Mouse (Mus musculus) left cerebral cortex, adult 9 months (tissue): ENCODE measurements at regions not wholly inside any gene's neighbourhood (a gene's known extent, or its start where the extent isn't known, plus 50 kb on each side); places are given as distances from the start of the nearest gene placed in this dataset.

Experiments used
- DNase-seq, 2 experiments: peaks; one replicate each; pipeline ENCODE4 v3.0.0; 2022; ENCODE audit warnings: low spot score in 2 of 2

DNA sequence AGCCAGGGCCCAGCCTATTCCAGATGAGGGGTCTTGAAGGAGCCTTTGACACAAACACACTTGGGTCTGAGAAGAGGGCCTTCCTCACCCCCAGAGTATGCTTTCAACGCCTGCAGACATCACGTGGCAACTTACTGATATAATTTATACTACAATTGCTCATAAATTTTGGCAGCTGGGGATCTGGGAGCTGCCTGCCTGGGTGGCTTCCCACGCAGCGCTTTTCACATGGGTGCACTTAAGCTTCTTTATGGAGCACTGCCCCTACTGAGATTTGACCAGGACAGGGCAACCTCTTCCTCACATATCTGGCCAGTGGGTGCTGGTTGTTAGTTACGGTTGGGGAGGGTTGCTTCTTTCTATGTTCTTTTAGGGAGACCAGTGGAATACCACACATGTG lies 61.6 kb downstream of the Spesp1 start:
- DNase-seq, result peak in 1 of 2 experiments; percentile 63

DNA sequence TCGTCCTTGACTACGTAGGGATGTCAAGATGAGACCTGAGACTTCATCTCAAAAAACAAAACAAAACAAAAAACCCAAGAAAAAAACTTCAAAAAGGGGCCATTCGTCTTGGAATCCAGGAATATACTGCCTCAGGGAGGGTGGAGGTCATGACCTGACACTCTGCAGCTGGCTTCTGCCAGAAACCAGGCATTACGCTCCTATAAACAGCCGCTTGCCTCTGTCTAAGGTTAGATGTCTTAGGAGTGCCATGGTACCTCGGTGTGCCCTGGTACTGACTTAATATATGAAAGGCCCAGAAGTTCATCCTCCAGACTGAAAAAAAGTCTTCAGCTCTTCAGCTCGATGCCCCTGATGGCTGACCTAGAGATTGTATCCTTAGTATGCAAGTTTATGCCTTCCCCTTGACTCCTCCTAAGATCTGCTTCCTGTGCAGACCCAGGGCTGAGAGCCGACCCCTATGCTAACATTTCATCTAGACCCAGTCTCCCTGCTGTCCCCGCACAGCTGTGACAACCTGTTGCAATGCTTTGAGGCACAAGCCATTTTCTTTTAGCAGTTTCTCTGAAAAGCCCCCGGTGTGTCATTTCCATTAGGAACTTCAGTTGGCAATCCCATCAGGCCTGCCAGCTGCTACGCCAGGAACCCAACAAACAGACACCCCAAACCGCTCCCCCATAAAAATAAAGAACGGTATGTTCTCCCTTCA lies 66.7 kb downstream of the Spesp1 start:
- no peak for DNase-seq

DNA sequence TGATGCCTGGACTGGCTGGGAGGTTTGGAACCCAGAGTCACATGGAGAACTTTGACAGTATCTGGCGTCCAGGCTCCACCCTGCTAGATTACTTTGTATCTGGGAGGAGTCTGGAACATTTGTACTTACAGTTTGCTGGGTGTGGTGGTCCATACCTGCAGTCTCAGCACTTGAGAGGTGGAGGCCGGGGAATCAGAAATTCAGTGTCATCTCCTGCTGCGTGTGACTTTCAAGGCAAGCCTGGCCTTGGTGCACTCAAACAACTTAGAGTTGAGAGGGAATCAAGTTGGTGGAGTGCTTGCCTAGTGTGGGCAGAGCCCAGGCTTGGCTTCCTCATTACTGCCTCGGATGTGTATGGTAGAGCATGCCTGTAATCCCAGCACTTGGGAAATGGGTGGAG lies 67.5 kb downstream of the Spesp1 start:
- no peak for DNase-seq

DNA sequence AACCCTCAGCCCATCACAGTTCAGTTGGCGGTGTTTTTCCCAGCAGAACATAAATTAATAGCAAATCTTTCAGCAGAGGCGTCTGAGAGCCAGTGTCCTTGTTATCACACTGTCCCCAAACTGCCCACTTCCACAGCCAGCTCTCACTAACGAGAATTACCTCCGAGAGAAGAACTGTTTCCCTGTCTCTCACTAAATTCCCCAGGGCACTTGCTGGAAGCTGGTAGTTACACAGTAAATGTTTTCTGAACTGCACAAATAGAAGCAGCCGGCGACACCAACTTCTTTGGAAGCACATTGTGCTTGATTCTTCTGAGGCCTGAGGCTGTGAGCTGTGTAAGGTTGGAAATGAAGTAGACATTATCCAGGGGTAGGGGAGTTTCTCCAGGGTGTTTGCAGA lies 69.4 kb downstream of the Spesp1 start:
- DNase-seq, result no peak

DNA sequence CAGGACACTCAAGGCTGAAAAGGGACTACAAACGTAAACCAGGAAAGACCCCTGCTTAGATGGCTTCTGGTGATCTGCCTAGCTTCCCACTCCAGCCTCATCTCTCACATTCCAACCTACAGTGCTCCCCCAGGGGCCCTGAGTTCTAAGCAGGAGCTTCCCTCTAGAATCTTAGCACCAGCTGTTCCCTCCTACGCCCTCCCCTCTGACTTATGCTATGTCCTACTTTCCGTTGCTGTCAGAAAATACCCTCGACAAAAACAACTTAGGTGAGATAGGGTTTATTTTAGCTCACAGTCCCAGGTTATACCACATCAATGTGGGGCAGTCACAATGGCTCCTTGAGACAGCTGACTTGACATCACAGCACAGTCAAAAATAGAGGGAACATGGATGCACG lies 71.2 kb downstream of the Spesp1 start:
- DNase-seq, result peak in 1 of 2 experiments; percentile 54

DNA sequence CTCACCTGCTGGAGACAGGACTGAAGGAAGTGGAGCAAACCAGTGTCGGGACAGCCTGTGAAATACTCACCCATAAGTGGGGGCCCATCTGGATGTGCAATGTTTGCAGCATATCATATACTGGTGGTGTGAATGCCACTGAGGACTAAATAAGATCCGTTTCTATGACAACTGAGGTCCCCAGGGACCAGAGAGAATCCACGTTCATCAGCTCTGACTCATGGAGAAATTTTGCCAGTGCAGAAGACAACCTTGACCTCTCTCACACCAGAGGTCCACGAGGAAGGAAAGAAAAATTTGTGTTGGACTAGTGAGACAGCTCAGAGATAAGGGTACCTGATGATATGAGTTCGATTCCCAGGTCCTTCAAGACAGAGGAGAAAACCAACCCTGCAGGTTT lies 73.6 kb downstream of the Spesp1 start:
- DNase-seq, result no peak

DNA sequence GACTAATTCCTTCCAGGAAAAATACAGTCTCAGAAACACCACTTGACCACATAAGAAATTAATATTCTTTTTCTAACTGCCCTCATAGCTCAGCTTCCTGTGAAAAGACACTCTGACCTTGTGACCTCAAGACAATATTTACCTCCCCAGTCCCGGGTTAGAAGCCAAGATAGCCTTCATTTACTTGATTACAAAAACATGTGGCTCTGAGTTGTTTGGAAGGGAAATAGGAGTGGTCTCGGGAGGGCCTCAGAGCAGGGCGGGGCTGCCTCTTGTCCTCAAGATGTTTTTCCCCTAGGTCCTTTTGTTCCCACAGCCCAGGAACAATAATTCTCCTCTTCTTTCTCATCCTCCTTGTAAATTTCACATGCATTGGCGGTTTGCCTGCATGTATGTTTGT lies 76.7 kb downstream of the Spesp1 start:
- no peak for DNase-seq

DNA sequence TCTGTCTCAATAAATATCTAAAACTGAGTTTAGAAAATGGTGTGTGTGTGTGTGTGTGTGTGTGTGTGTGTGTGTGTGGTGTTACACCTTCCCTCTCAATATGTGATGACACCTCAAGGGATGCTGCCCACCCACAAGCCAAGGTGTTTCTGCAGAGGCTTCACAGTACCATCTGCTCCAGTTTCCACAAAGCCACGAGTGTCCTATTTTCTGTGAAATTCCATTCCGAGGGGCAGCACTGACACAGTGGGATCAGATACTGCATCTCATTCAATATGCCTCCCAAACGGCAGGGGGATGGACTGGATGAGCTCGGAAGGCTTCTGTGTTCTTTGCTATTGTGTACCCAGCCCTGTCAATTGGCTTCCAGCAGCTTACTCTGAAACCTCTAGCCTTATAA lies 78.5 kb downstream of the Spesp1 start:
- DNase-seq, result peak in 1 of 2 experiments; percentile 68

DNA sequence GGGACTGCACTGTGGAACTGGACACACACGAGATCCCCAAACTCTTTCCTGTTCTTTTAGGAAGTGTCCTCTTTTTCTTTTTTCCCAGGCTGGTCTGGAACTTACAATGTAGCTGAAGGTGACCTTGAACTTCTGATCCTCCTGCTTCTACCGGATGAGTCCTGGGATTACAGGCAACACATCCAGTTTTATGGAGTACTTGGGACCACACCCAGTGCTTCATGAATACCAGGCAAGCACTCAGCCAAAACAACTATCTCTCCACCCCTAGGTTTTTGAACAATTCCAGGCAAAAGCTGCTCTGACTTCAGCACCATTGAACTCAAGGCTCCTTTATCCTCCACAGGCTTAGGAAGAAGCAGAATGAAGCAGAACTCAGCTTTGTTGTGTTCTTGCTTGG lies 79.7 kb downstream of the Spesp1 start:
- no peak for DNase-seq

DNA sequence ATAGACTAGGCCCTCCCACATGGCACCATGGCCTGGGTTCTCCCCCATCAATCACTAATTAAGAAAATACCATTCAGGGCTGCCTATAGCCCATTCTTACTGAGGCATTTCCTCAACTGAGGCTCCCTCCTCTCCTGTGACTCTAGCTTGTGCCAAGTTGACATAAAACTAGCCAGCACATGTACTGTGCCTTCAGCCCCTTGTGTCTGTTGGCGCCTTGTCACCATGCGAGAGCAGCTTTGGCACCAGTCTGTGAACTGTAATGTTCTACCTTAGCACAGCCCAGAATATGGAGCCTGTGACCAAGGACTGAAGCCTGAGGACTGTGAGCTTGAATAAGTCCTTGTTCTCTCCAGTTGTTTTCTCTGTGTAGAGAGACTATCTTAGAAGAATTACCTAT lies 75.0 kb upstream of the Glce start:
- no peak for DNase-seq

DNA sequence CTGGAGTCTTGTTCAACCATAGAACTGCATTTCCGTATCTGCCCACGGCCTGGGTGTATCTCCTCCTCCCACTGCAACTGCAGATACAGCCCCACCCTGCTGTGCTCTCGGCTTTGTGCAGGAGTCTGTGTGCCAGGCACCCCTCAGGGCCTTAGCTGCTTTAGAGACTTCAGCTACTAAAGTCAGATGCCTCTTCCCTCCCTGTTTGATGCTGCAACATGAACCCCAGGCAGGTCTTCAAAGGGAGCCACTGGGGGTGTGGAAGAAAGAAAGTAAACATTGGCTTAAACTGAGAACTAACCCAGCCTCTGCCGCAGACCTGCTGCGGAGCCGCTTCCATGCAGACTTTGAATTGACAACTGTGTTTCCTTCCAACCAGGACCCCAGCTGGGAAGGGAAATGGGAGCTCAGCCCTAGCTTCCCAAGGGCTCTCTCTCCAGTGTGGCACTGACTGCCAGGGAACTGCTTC lies 70.0 kb upstream of the Glce start:
- DNase-seq, result peak in 1 of 2 experiments; percentile 22

DNA sequence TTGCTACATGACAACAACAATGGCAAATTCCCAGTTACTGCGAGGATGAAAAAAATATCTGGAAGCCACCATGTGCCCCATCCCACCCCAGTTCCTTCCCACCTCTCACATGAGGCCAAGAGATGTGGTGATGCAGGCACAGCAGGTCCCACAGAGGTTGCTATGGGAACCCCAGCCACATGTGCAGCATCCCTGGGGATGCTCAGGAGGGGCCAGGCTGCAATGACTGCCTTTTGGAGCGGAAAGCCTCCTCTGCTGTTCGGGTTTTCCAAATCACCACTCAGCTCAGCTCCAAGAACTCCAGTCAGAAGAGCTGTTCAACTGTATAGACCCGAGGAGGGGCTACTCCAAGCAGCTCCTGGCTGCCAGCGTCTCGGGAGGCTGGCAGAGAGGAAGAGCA lies 68.0 kb upstream of the Glce start:
- DNase-seq, result no peak

DNA sequence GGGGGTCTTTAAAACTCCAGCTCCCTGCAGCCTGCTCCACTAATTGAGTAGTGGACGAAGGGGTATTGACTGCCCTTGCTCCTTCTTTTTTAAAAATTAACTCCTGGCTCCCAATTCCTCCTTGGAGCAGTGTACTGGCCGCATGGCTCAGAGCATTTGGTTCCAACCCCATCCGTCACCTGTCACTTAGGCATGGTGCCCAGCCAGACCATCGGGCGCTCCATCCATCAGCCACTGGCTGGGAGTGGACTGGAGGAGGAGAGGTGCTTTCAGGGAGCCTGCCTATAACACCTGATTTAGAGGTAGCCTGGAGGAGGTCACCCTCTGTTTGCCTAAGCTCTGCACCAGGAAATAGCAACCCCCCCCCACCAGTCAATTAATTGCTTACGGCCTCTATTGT lies 66.4 kb upstream of the Glce start:
- DNase-seq, result no peak

DNA sequence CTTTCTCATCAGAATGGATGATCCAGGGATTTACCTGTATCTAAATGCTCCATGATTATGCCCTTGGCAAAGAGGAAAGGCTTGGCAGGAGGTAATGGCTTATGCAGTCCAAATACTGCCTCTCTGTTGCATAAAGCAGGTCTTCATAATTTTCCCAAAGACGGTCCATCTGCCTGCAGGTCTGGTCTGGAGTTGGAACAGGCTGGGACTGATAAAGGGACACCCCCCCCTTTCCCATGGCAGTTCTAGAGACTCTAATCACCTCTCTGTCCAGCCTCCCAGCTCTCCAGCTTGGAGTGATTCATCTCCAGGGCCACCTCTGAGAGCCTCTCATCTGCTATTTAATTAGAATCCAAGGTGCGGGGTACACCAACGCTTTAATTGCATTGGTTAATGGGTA lies 65.9 kb upstream of the Glce start:
- no peak for DNase-seq

DNA sequence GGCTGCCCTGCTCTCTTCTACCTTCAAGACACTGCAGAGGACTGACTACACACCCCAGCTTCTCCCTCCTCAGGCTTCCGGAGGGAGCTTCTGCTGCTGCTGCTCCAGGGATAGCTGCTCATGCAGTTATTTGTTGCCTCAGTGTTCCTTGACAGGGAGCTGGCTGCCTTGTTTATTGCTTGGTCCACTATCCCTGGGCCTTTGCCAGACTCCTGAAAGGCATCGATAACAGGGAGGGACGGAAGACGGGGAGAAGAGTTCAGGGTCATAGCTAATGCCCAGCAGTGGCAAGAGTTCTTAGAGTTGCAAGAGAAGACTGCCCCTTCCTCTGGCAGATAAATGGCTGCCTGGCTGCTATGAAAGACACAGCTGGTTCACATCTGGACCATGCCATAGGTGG lies 64.4 kb upstream of the Glce start:
- DNase-seq, result no peak

DNA sequence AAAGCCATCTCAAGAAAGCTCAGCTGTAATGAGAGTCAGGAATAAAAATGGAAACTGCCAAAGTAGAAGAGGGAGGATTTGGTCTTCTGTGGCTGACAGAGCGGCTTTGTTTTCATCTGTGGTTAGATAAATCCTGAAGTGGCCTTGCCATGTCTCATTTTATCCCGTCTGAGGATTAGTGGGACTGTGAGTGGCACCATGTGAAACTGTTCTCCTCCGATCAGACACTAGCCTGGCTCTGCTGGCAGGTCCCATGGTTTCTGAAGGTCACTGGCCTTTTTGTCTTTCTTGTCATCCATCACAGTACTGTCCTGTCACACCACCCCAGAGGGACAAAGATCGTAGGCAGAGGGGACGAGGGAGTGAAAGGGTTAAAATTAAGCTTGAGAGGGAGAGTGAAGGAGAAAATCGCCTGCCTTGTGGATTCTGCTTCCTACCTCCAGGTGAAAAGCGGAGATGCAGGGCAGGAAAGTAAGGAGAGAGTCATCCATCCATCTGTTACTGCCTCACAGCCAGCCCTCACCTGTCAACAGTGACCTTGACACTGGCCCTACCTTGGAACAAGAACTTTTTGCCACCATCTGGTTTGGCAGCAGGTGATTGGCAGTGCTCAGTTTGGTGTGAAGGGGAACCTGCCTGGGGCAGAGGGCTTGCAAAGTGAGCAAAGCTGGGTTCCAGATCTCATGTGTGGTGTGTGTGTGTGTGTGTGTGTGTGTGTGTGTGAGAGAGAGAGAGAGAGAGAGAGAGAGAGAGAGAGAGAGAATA lies 63.2 kb upstream of the Glce start:
- DNase-seq, result no peak

DNA sequence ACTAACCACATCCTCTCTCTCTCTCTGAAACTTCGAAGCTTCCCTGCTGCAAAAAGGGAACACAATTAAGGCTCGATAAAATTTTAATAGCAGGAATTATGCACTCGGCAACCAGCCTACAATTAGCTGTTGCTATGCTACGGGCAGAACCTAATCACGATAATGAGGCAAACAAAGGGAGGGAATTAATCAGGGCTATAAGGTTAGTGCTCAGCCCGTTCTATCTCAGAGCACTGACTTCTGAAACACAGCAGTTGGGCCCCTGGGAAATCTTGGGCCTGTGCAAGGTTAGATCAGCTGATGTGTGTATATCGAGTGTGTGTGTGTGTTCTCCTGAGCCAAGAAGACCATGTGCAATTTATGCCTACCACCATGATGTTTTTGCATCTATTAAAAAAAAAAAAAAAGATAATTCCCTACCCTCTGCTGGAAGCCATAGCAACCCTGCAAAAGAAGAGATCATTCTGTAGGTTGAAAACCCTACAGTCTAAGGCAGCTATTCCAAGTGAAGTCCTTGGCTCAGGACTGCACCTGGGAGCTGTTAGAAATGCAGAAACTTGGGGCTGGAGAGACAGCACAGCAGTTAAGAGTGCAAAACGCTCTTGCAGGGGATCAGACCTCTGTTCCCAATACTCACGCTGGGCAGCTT lies 58.9 kb upstream of the Glce start:
- DNase-seq, result peak in 1 of 2 experiments; percentile 39

DNA sequence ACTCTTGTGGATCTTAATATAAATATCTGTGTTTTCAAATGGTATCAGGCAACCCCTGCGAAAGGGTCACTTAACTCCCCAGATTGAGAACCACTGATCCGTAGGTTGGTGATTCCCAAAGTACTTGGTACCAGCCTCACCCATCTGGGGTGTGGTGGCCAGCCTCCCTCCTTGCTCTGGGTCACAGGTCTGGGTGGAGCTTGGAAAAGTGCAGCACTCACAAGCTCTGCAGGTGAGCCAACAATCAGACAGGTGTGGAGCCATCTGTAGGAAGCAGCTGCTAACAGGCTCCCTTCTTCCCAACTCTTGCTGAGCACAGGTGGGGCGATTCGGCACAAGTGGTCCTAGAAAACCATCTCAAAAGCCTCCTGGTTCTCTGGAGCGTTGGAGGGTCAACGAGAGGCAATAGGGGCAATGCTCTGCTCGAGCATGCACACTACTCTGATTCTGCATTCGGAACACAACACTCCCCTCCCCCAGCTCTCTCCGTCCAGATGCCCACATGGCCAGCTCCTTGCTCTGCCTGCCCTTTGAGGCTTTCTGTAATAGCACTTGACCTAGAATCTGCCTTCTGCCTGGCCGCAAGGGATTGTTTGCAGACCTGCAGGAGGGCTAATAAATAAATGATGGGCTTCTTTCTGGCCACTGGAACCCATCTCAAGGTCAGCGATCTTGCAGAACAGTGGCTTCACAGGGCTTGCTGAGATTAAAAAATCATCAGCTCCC lies 58.2 kb upstream of the Glce start:
- no peak for DNase-seq

DNA sequence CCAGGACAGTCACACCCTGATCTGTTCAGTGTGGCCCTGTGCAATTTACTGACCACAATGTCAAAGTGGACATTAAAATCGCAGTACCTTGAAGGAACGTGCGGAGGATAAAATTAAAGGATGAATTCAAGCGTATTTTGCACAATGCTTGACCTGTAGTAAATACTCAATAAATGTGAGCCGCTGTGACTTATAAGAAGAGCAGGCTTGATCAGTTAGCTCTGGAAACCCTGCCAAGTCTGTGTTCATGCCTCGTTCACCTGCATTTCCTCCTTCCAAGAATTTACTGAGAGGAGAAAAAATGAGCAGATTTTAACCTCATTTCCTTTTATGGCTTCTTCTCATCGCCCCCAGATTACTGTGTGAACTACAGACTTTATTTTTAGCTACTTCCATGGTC lies 52.2 kb upstream of the Glce start:
- DNase-seq, result no peak
